Mouse (Mus musculus) G1E (cell line): ENCODE measurements around the gene Acad12.

Experiments used
- CTCF ChIP-seq: IDR thresholded peaks from 2 replicates; pipeline ENCODE4 v1.5.1; 2012; ENCODE audit warnings: low read depth, low read length, inconsistent platforms, mixed read lengths
- GATA1 ChIP-seq: IDR thresholded peaks from 2 replicates; pipeline ENCODE4 v1.6.1; 2012; ENCODE audit warnings: borderline replicate concordance, low read length, inconsistent platforms, mixed read lengths
- TAL1 ChIP-seq: conservative IDR thresholded peaks from 2 replicates; pipeline ENCODE4 v1.6.1; 2012; ENCODE audit warnings: low read depth, low read length, inconsistent platforms, mixed read lengths

GRCm38 (mm10) chr5:121566035-121566681 lies 52.6 kb downstream of the Acad12 start:
- TF ChIP-seq CTCF = no peak
- TF ChIP-seq TAL1 = no peak
- no peak for TF ChIP-seq GATA1
